Mouse (Mus musculus) erythroblast, embryonic 14.5 days (primary cell): ENCODE results near the gene Sirt3.

ENCODE experiments used
- GATA1 ChIP-seq: IDR thresholded peaks from 2 replicates; pipeline ENCODE4 v1.6.1; 2012; ENCODE audit warnings: low read length, inconsistent platforms, mixed read lengths
- TAL1 ChIP-seq: IDR thresholded peaks from 3 replicates; pipeline ENCODE4 v1.6.1; 2012; ENCODE audit warnings: low read length, inconsistent platforms, mixed read lengths

DNA sequence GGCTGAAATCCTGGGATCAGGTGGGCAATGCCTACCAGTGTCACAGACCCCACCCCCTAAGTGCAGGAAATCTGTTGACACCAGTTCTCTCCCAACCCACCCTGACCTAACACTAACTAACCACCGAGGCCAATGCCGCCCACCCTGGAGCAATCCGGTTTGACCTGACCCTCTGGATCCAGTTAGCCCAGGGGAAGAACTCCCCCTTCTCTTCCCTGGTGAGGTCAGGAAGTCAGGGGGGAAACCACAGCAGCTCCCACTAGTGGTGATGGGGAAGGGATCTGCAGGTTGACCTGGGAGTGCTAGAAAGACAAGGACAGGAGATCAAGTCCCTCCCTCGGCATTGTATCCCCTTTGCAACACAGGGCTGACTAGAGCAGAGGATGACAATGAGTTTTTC lies 36.4 kb downstream of the Sirt3 start:
- TF ChIP-seq TAL1, result no peak
- TF ChIP-seq GATA1, result no peak
